Comparison of ENCODE assay signal across 14 mouse cellular contexts in the genomic region with DNA sequence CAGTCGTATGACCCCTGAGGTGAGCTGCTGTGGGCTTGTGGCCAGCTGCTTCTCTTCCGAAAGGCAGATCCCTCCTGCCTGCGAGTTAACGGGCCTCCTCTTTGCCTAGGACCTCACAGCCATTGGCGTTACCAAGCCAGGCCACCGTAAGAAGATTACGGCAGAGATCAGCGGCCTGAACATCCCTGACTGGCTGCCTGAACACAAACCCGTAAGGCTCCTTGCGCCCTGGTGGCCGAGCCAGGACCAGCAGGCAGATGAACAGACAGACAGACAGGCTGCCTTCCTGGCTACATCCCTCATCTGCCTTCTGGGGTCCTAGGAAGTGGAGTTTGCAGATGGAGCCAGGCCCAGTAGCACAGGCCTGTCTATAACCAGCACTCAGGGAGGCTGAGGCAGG. TPM values are rescaled to one million over a fixed set of nuclear protein-coding genes. Genes with fewer than 3 reads are reported as not detected.
DNase-seq lines count a peak whose midpoint lies in the region; ATAC-seq and TF ChIP-seq lines count a peak whose summit lies in the region.
"Had no signal": no experiment of that assay in that cellular context is flagged by ENCODE, and none has a peak within 500 bp of the region (broad histone marks: within the 10 kb centered on the region; RNA-seq: fewer than 3 reads in every experiment).

No protein-coding gene starts in this region.

- DNase-seq in kidney, postnatal 0 days (ENCODE audit: low spot score): no peak
- no peak for DNase-seq in kidney, postnatal 14 days
- DNase-seq in testis, postnatal 14 days (ENCODE audit: low spot score): no peak
- peak; percentile 25 for DNase-seq in embryonic facial prominence, embryonic 10.5 days (ENCODE audit: low spot score)
- DNase-seq in cerebellum, adult 2 months: no peak
- DNase-seq in gastrocnemius, postnatal 10 days: no peak
- DNase-seq: adrenal gland, adult 8-10 months; cerebellum, adult 8-10 months; lung, postnatal 14 days; thymus, postnatal 14 days had no signal

- no peak overlapping the region for H3K27ac ChIP-seq in kidney, postnatal 0 days
- H3K27ac ChIP-seq in testis, adult 2 months (ENCODE audit: control insufficient read depth, insufficient read depth, low read depth, low read length): no peak overlapping the region
- H3K27ac ChIP-seq in embryonic facial prominence, embryonic 10.5 days (replicated peaks): no peak overlapping the region
- H3K27ac ChIP-seq in cerebellum, adult 2 months (ENCODE audit: insufficient read depth, low read length): no peak overlapping the region
- H3K27ac ChIP-seq: hindbrain, embryonic 13.5 days had no signal

- no peaks in the 10 kb centered on the region for H3K4me1 ChIP-seq in kidney, postnatal 0 days (replicated peaks; ENCODE audit: insufficient read depth, low read length)
- peaks cover under 1% of the 10 kb centered on the region; the same call in 1 of the 2 replicates for H3K4me1 ChIP-seq in testis, adult 2 months (ENCODE audit: control insufficient read depth, insufficient read depth, low read length)
- H3K4me1 ChIP-seq in embryonic facial prominence, embryonic 10.5 days: peaks cover 10% of the 10 kb centered on the region
- H3K4me1 ChIP-seq in cerebellum, adult 2 months (ENCODE audit: control insufficient read depth, insufficient read depth, low read length): peaks cover 17% of the 10 kb centered on the region

- no peaks in the 10 kb centered on the region for H3K36me3 ChIP-seq in kidney, postnatal 0 days (ENCODE audit: insufficient read depth, low read length)
- H3K36me3 ChIP-seq in testis, adult 2 months (ENCODE audit: control insufficient read depth, insufficient read depth, low read length): no peaks in the 10 kb centered on the region
- H3K36me3 ChIP-seq in embryonic facial prominence, embryonic 10.5 days (replicated peaks): peaks cover 67% of the 10 kb centered on the region

- peak; percentile 39; the same call in 1 of the 2 replicates for TF ChIP-seq CTCF in kidney, postnatal 0 days (IDR thresholded peaks at IDR 0.05; ENCODE audit: low read depth)
- TF ChIP-seq CTCF in testis, adult 2 months (IDR thresholded peaks at IDR 0.05; ENCODE audit: control insufficient read depth, insufficient read depth, insufficient replicate concordance, low read depth, low read length): peak; percentile 20; the same call in 1 of the 2 replicates
- no peak for TF ChIP-seq CTCF in cerebellum, adult 2 months (IDR thresholded peaks at IDR 0.05; ENCODE audit: borderline replicate concordance, insufficient read depth, low read depth, low read length)

- WGBS in kidney, postnatal 0 days: 35% methylated on average over 11 of the region's 11 CpGs
- 41% methylated on average over 11 of the region's 11 CpGs for WGBS in embryonic facial prominence, embryonic 10.5 days
- WGBS in cerebellum, adult 2 months: 33% methylated on average over 11 of the region's 11 CpGs

- H3K4me2 ChIP-seq in kidney, postnatal 0 days (ENCODE audit: low read length): no peak overlapping the region
- H3K4me2 ChIP-seq: heart, embryonic 11.5 days; hindbrain, embryonic 13.5 days had no signal

- no peaks in the 10 kb centered on the region for H3K9me3 ChIP-seq in kidney, postnatal 0 days (replicated peaks; ENCODE audit: low read length)
- no peaks in the 10 kb centered on the region for H3K9me3 ChIP-seq in embryonic facial prominence, embryonic 10.5 days
- H3K9me3 ChIP-seq: hindbrain, embryonic 13.5 days had no signal

- H3K4me3 ChIP-seq in kidney, postnatal 0 days (replicated peaks; ENCODE audit: low read depth, low read length): no peak overlapping the region
- no peak overlapping the region for H3K4me3 ChIP-seq in testis, adult 2 months (ENCODE audit: control insufficient read depth, low read depth, low read length)
- no peak overlapping the region for H3K4me3 ChIP-seq in embryonic facial prominence, embryonic 10.5 days
- H3K4me3 ChIP-seq in cerebellum, adult 2 months (replicated peaks; ENCODE audit: insufficient read depth, low read depth, low read length): no peak overlapping the region
- H3K4me3 ChIP-seq: hindbrain, embryonic 13.5 days had no signal

- ATAC-seq in kidney, postnatal 0 days (replicated peaks; ENCODE audit: low FRiP score, low read depth): no peak

- no peaks in the 10 kb centered on the region for H3K27me3 ChIP-seq in kidney, postnatal 0 days (ENCODE audit: insufficient read depth, low read length)
- no peaks in the 10 kb centered on the region for H3K27me3 ChIP-seq in testis, adult 2 months (ENCODE audit: control insufficient read depth, insufficient read depth, low read length)
- peaks cover 19% of the 10 kb centered on the region for H3K27me3 ChIP-seq in embryonic facial prominence, embryonic 10.5 days (replicated peaks; ENCODE audit: low read depth, poor library complexity, severe bottlenecking)
- H3K27me3 ChIP-seq in cerebellum, adult 2 months (ENCODE audit: control insufficient read depth, insufficient read depth, low read length): no peaks in the 10 kb centered on the region
- H3K27me3 ChIP-seq: hindbrain, embryonic 13.5 days had no signal

- no peak for TF ChIP-seq POLR2A in testis, adult 2 months (IDR thresholded peaks at IDR 0.05; ENCODE audit: control insufficient read depth, low read depth, low read length)
- TF ChIP-seq POLR2A in cerebellum, adult 2 months (IDR thresholded peaks at IDR 0.05; ENCODE audit: borderline replicate concordance, insufficient read depth, low read length): no peak

- no peak overlapping the region for H3K9ac ChIP-seq in kidney, postnatal 0 days (ENCODE audit: low read depth, low read length)
- H3K9ac ChIP-seq: hindbrain, embryonic 13.5 days had no signal

RNA-seq across cellular contexts. Expression of a gene that starts 13.8 kb away (rescaled TPM):
- polyA plus RNA-seq in kidney, postnatal 0 days (2015; fragmentation: Nextera tagmentation; extraction: Ambion mirVana): 0.82 and 1.1 TPM in 2 replicates
- 20.6 and 23.9 TPM in 2 replicates for polyA plus RNA-seq in testis, adult 2 months (2012; rRNA removed)
- polyA plus RNA-seq in embryonic facial prominence, embryonic 10.5 days (2016; fragmentation: Nextera tagmentation; extraction: Ambion mirVana): 3.1 and 3.9 TPM in 2 replicates
- 122 and 127 TPM in 2 replicates for polyA plus RNA-seq in cerebellum, adult 2 months (2012; rRNA removed)
- under 1 TPM; 0.56 to 0.68 TPM for total RNA-seq in gastrocnemius, postnatal 10 days (2021)
- total RNA-seq: monocyte, adult 5-6 weeks had no signal

RNA-seq across cellular contexts. Expression of a gene that starts 23.3 kb away (rescaled TPM):
- 24.1 and 24.2 TPM in 2 replicates for polyA plus RNA-seq in kidney, postnatal 0 days (2015; fragmentation: Nextera tagmentation; extraction: Ambion mirVana)
- 13.9 and 16.5 TPM in 2 replicates for polyA plus RNA-seq in testis, adult 2 months (2012; rRNA removed)
- 37.5 and 39.0 TPM in 2 replicates for polyA plus RNA-seq in embryonic facial prominence, embryonic 10.5 days (2016; fragmentation: Nextera tagmentation; extraction: Ambion mirVana)
- 55.9 and 63.5 TPM in 2 replicates for polyA plus RNA-seq in cerebellum, adult 2 months (2012; rRNA removed)
- total RNA-seq in gastrocnemius, postnatal 10 days (2021): 10 to 100 TPM; 10.8 to 12.1 TPM

RNA-seq across cellular contexts. Expression of a gene that starts 25.5 kb away (rescaled TPM):
- polyA plus RNA-seq in kidney, postnatal 0 days (2015; fragmentation: Nextera tagmentation; extraction: Ambion mirVana): 59.4 and 67.3 TPM in 2 replicates
- 64.4 and 69.4 TPM in 2 replicates for polyA plus RNA-seq in testis, adult 2 months (2012; rRNA removed)
- 116 and 121 TPM in 2 replicates for polyA plus RNA-seq in embryonic facial prominence, embryonic 10.5 days (2016; fragmentation: Nextera tagmentation; extraction: Ambion mirVana)
- polyA plus RNA-seq in cerebellum, adult 2 months (2012; rRNA removed): 197 and 198 TPM in 2 replicates
- 10 to 100 TPM; 47.2 to 60.9 TPM for total RNA-seq in gastrocnemius, postnatal 10 days (2021)

RNA-seq across cellular contexts. Expression of a gene that starts 28.5 kb away (rescaled TPM):
- polyA plus RNA-seq in kidney, postnatal 0 days (2015; fragmentation: Nextera tagmentation; extraction: Ambion mirVana): 1.2 and 1.6 TPM in 2 replicates
- polyA plus RNA-seq in testis, adult 2 months (2012; rRNA removed): 7.5 and 7.9 TPM in 2 replicates
- 0.36 and 0.67 TPM in 2 replicates for polyA plus RNA-seq in embryonic facial prominence, embryonic 10.5 days (2016; fragmentation: Nextera tagmentation; extraction: Ambion mirVana)
- 2.3 TPM in 2 replicates for polyA plus RNA-seq in cerebellum, adult 2 months (2012; rRNA removed)
- under 1 TPM; 0.65 to 0.73 TPM for total RNA-seq in gastrocnemius, postnatal 10 days (2021)

RNA-seq across cellular contexts. Expression of a gene that starts 31.8 kb away (rescaled TPM):
- polyA plus RNA-seq in kidney, postnatal 0 days (2015; fragmentation: Nextera tagmentation; extraction: Ambion mirVana): 3.5 and 3.7 TPM in 2 replicates
- polyA plus RNA-seq in testis, adult 2 months (2012; rRNA removed): 0.82 and 1.1 TPM in 2 replicates
- polyA plus RNA-seq in embryonic facial prominence, embryonic 10.5 days (2016; fragmentation: Nextera tagmentation; extraction: Ambion mirVana): 2.6 TPM in 2 replicates
- 21.7 and 22.6 TPM in 2 replicates for polyA plus RNA-seq in cerebellum, adult 2 months (2012; rRNA removed)
- total RNA-seq in gastrocnemius, postnatal 10 days (2021): under 1 TPM; 0.18 to 0.47 TPM
- total RNA-seq: monocyte, adult 5-6 weeks had no signal
